Mouse (Mus musculus) CD4-positive, CD25-positive, alpha-beta regulatory T cell, adult 2 months (primary cell): Measurements from ENCODE around the gene Traf3ip2.

ENCODE experiments used
- DNase-seq: peaks from one replicate; pipeline ENCODE4 v3.0.0-alpha.2; 2012; ENCODE audit warnings: low read depth, low spot score

Traf3ip2 gene

DNA sequence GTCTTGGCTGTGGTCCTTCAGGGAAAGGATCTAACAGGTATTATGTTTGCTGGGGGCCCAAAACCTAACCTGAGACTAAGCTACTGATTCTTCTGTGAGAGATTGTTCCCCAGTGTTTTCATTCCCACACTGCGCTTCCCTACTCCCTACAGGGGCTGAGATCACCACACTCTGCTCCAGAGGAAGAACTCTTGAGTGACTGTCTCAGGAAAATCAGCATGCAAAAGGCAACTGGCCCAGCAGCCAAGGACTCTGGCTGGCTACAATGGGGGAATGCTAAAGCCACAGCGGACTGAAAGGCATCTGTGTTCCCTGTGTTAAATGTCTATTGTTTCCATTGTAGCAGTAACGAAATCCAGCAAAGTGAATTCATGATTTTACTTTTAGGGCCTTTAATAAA lies 62.0 kb downstream of the Traf3ip2 start:
- DNase-seq, result no peak

GRCm38 (mm10) chr10:39678199-39678791 lies 65.6 kb downstream of the Traf3ip2 start:
- DNase-seq, result no peak

DNA sequence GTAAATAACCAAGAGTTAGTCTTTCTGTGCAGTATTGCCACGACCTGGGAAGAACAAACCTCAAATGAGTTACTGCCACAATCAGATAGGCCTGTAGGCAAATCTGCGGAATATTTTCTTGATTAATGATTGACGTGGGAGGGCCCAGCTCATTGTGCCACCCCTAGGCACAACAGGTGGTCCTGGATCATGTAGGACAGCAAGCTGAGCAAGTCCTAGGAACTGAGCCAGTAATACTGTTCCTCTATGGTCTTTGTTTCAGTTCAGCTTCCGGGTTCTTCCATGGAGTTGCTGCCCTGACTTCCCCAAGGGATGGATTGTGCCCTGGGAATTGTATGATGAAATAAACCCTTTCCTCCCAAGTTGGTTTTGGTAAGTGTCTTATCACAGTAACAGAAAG lies 68.3 kb downstream of the Traf3ip2 start:
- no peak for DNase-seq

- DNase-seq, result no peak
Observed at GRCm38 (mm10) chr10:39682556-39682955, 69.8 kb downstream of the Traf3ip2 start.

DNA sequence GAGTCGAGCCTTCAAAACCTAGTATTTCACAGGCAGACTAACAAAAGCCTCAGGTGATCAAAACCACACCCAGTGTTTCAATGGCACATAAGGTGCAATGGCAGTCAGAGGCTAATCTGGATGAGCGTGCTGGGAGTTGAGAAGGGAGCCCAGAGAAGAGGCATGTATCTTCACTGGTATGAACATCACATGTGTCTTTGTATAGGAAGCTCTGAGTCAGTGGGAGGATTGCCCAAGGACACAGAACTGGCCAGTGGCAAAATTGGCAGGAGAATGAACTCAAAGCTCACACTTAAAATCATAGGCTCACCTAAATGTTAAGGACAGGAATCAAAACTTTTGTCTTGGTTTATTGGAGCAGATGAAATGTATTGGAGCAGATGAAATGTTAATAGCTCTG lies 70.7 kb downstream of the Traf3ip2 start:
- DNase-seq, result no peak

DNA sequence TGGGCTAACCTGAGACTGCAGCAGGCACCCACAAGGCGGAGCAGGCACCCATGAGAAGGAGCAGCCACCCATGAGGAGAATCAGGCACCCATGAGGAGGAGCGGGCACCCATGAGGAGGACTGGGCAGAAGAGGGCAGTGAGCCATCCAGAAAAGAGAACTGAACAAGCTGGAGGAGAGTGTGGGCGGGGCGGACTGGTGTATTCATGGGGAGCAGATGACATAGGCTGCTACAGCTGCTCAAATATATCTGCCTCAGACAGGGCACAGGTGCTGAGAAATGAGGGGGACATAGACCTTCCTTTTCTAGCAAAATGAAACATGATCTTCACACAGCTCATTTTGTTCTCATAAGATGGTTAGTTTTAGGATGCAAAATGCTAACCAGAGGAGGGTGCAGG lies 74.1 kb downstream of the Traf3ip2 start:
- no peak for DNase-seq

DNA sequence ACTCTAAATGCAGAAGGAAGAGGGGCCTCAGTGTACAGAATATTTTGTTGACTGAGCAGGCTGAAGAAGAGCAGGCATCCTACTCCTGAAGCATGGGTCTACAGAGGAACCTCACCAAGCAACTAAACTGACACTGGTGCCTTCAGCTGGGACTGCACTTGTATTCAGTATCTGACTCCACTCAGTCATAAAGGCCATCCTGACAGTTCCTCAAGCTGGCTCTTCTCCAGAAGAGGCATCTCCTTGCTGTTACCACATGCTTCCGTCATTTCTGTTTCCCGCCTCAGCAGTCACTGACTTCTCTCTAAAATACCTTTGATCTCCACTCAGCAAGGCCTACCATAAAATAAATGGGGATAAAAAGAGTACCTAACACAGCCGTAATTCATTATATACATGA lies 75.1 kb downstream of the Traf3ip2 start:
- no peak for DNase-seq

GRCm38 (mm10) chr10:39691351-39692064 lies 78.8 kb downstream of the Traf3ip2 start:
- peak; percentile 50 for DNase-seq

DNA sequence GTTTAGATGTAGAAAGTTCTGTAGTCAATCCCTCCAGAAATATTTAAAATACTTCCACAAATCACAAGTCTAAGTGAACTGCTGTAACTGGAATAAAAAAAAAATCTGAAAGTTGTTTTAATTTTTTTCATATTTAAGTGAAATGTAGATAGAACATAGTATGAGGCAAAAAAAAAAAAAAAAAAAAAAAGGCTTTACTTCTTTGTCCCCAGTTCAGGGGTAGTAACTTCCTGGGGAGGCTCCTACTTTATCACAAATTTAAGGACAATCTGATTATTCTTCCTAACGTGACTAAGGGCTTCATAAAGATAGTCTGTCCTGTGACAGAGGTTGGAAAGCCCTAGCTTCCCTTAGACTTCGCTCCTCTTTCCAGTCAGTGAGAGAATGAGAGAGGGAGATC lies 79.4 kb downstream of the Traf3ip2 start:
- no peak for DNase-seq
